Mouse (Mus musculus) heart, embryonic 14.5 days (tissue): ENCODE measurements around the gene Kcnk13. TPM values are rescaled to one million over a fixed set of nuclear protein-coding genes. Genes with fewer than 3 reads are reported as not detected.
A peak's percentile ranks its signal among the peaks of the same experiment; 100 is the strongest.

Experiments used
- ATAC-seq: fragments of 200-750 bp; cut with Nextera tagmentation; 2 replicates; pipeline ENCODE4 v1.8.0; 2017; ENCODE audit warnings: low read depth, moderate TSS enrichment; ENCODE audit not compliant: insufficient number of reproducible peaks, insufficient read depth, low FRiP score
- H3K27ac ChIP-seq, 2 experiments: fragments of 200-500 bp in 1 of 2; fragments of 300-500 bp in 1 of 2; sonication (generic) in 1 of 2; replicated peaks in 1 of 2; 2 replicates each; pipeline ENCODE4 v1.5.1; 2012 to 2014; ENCODE audit warnings: low read depth in 2 of 2, low read length in 2 of 2, control low read depth in 1 of 2, mild to moderate bottlenecking in 1 of 2, mixed read lengths in 1 of 2; ENCODE audit not compliant: control insufficient read depth in 1 of 2, insufficient read depth in 1 of 2
- H3K27me3 ChIP-seq: fragments of 300-500 bp; sonication (generic); 2 replicates; pipeline ENCODE4 v1.6.1; 2014; ENCODE audit warnings: mild to moderate bottlenecking, low read length, control low read depth; ENCODE audit not compliant: control insufficient read depth, insufficient read depth
- H3K36me3 ChIP-seq: fragments of 300-500 bp; sonication (generic); 2 replicates; pipeline ENCODE4 v1.6.1; 2014; ENCODE audit warnings: mild to moderate bottlenecking, control low read depth, low read length, mixed read lengths; ENCODE audit not compliant: control insufficient read depth, insufficient read depth
- H3K4me1 ChIP-seq, 2 experiments: fragments of 200-500 bp in 1 of 2; fragments of 300-500 bp in 1 of 2; sonication (generic) in 1 of 2; 2 replicates each; pipeline ENCODE4 v1.6.1; 2012 to 2014; ENCODE audit warnings: low read length in 2 of 2, control low read depth in 1 of 2, mixed read lengths in 1 of 2; ENCODE audit not compliant: control insufficient read depth in 2 of 2, insufficient read depth in 2 of 2
- H3K4me2 ChIP-seq: fragments of 300-500 bp; sonication (generic); 2 replicates; pipeline ENCODE4 v1.6.1; 2014; ENCODE audit warnings: mild to moderate bottlenecking, low read length
- H3K4me3 ChIP-seq, 2 experiments: fragments of 200-500 bp in 1 of 2; fragments of 300-500 bp in 1 of 2; sonication (generic) in 1 of 2; 2 replicates each; pipeline ENCODE4 v1.5.1; 2012 to 2014; ENCODE audit warnings: low read length in 2 of 2, mild to moderate bottlenecking in 2 of 2, control low read depth in 1 of 2, low read depth in 1 of 2, moderate library complexity in 1 of 2; ENCODE audit not compliant: control insufficient read depth in 1 of 2, insufficient read depth in 1 of 2
- H3K9ac ChIP-seq: fragments of 300-500 bp; sonication (generic); 2 replicates; pipeline ENCODE4 v1.6.1; 2014; ENCODE audit warnings: mild to moderate bottlenecking, low read length
- H3K9me3 ChIP-seq: fragments of 300-500 bp; sonication (generic); 2 replicates; pipeline ENCODE4 v1.6.1; 2016; ENCODE audit warnings: low read length, control low read depth; ENCODE audit not compliant: control insufficient read depth
- WGBS: fragments of 180-500 bp; shearing (Covaris S2); extraction: QIAGEN DNeasy Blood & Tissue Kit; methylation state at CpG from one replicate; pipeline ENCODE4 v1.1.7; 2014; 5-methylcytosine and 5-hydroxymethylcytosine counted together
- polyA plus RNA-seq: library from polyadenylated mRNA; unstranded; fragments of >200 nt; fragmentation: Nextera tagmentation; extraction: Ambion mirVana; gene quantifications from 2 replicates; pipeline ENCODE4 v1.2.1, GENCODE M21; 2014

The Kcnk13 gene
- polyA plus RNA-seq, 1 experiment from 2014 or later: 0.08 TPM

DNA sequence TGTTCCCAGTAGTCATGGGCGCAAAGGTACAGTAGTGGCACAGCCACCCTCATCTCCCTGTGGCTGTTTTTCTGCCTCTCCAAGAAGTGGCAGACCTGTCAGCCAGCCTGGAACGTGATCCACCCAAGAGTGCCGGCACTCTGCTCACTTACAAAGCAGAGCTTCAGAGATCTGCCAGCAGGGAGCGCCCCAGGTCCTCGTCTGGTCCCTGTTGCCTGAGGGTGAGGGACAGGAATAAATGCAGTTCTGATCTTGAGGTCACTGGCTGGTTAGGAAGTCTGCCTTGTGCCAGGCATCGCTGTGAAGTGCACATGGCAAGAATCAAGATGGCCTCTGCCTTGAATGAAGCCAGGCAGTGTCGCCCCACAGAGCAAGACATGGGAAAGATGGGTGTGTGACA is 11.4 kb upstream of the Kcnk13 start:
- Histone ChIP-seq H3K27ac (no peak overlapping the region), H3K4me2 (no peak overlapping the region), H3K9ac (no peak overlapping the region), H3K36me3 (peaks cover 11% of the 10 kb centered on the region), H3K4me1 (peaks cover 0 to 2% of the 10 kb centered on the region in 2 experiments; a peak in 1 of 4 replicates), H3K9me3 (no peaks in the 10 kb centered on the region), H3K4me3 (no peak overlapping the region), H3K27me3 (no peaks in the 10 kb centered on the region)
- ATAC-seq: no peak
- 56% methylated on average over 7 of the region's 7 CpGs for WGBS

DNA sequence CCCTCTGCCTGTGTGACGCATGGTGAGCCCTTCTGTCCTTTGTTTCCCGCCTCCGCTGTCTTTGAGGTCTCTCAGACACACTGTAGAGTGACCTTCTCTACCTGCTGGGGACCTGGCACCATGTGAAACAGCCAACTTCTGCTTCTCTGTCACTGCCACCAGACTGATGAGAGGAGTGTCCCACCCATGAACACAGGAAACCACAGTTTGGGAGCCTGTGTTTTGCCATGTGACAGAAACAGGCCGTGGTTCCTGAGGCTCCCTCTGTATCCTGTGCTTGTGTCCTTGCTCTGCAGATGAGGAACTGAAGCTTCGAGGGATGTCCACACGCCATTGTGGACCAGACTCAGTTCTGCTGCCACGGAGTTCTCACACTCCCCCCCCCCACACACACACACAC is 7.9 kb upstream of the Kcnk13 start:
- Histone ChIP-seq H3K9me3 (no peaks in the 10 kb centered on the region), H3K36me3 (peaks cover 7% of the 10 kb centered on the region), H3K4me2 (no peak overlapping the region), H3K4me3 (no peak overlapping the region), H3K27me3 (0 out of 2 replicates have a peak, but pooled peaks cover 7% of the 10 kb centered on the region), H3K9ac (no peak overlapping the region), H3K4me1 (peaks cover 3 to 4% of the 10 kb centered on the region in 2 experiments; a peak in 1 of 4 replicates), H3K27ac (no peak overlapping the region)
- ATAC-seq: no peak
- 78% methylated on average over 7 of the region's 7 CpGs for whole genome bisulfite sequencing

DNA sequence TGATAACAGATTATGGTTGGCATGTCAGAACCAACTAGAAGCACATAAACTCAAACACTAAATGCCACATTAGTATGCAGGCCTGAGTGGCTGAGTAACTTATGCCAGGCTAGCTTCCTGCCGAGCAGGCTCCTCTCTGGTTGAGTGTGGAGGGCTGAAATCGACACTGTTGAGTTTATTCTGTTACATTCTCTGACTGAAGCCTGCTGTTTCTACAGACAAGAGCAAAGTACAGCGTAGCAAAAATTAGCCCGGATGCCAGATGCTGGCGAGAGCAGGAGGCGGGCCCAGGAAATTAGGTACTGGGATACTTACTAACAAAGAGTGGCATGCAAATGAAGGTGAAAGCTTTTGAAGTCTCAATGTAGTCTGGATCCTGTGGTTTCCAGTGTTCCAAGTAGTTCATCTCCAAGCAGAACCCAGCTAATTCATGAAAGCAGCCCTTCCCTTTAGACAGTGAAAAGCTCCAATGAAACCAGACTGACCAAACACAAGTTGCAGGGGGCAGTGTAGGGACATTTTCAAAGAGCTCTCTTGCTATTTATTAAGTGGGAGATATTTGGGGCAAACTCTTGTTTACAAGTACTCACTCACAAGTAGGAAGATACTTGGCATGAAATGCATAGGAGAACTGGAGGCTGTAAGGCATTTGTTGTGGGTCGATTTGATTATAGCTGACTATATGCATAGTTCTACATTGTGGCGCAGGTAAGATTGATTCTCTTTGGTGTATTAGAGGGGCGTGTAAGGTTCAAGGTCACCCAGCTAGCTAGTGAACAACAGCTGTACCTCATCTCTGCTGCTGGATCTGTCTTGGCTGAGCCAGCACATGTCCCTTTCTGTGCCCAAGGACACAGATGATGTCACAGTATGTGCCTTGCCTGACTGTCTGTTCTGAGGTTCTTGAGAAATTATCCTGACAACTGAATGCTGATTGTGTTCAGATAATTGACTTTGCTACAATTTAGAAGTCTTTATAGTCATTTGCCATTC is 5.9 kb upstream of the Kcnk13 start:
- H3K9ac ChIP-seq: no peak overlapping the region
- ATAC-seq: no peak
- no peak overlapping the region for H3K4me2 ChIP-seq
- peaks cover 7% of the 10 kb centered on the region for H3K36me3 ChIP-seq
- H3K4me1 ChIP-seq: peaks cover 2 to 3% of the 10 kb centered on the region in 2 experiments; a peak in 1 of 4 replicates
- no peak overlapping the region for H3K4me3 ChIP-seq
- WGBS: 77% methylated on average over 9 of the region's 9 CpGs
- H3K27me3 ChIP-seq: peaks cover 11% of the 10 kb centered on the region
- H3K27ac ChIP-seq: no peak overlapping the region
- H3K9me3 ChIP-seq: no peaks in the 10 kb centered on the region

DNA sequence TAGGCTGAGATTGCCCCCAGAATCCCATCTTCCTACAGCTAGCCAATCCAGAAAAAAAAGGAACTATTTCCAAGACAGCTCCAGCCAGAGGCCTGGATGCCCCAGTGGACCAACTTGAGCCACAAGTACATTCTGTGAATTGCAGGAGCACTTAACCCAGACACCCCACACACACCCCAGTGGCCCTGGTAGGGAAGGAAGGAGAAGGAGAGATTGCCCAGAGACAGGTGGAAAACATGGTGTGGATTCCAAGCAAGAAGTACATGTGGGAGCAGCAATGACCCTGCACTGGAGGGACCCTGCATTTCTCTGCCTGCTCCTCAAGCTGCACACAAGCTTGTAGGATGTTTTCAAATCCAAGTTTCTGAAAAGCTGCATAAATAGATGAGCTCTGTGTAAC is 5.0 kb upstream of the Kcnk13 start:
- Histone ChIP-seq H3K27ac (no peak overlapping the region), H3K9me3 (no peaks in the 10 kb centered on the region), H3K4me1 (peaks cover 2 to 3% of the 10 kb centered on the region in 2 experiments; a peak in 1 of 4 replicates), H3K4me3 (no peak overlapping the region), H3K9ac (no peak overlapping the region), H3K27me3 (peaks cover 20% of the 10 kb centered on the region), H3K36me3 (peaks cover 7% of the 10 kb centered on the region), H3K4me2 (no peak overlapping the region)
- ATAC-seq: no peak

DNA sequence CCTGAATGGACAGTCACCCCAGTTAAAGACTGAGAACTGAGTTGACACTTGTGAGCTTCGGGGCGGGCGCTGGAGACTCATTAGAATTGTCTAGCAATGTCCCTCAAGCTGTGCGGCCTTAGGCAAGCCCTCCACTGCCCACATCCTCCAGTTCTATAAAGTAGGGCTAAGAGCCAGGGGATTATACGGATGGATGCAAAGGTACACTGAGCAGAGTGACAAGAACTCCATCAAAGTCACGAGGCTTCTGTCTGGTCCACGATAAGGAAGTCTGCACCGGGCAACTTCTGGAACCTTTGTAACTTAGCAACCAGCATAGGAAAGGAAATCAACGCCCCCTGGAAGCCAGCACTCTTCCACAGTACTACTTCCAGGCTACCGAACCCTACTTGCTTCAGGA is 4.4 kb upstream of the Kcnk13 start:
- H3K36me3 ChIP-seq: peaks cover 7% of the 10 kb centered on the region
- H3K9me3 ChIP-seq: no peaks in the 10 kb centered on the region
- peaks cover 27% of the 10 kb centered on the region for H3K27me3 ChIP-seq
- H3K4me2 ChIP-seq: no peak overlapping the region
- 16% methylated on average over 10 of the region's 10 CpGs for WGBS
- H3K9ac ChIP-seq: no peak overlapping the region
- H3K4me1 ChIP-seq: peaks cover 2 to 9% of the 10 kb centered on the region in 2 experiments; a peak in 3 of 4 replicates
- no peak for ATAC-seq
- H3K27ac ChIP-seq: no peak overlapping the region
- H3K4me3 ChIP-seq: no peak overlapping the region

DNA sequence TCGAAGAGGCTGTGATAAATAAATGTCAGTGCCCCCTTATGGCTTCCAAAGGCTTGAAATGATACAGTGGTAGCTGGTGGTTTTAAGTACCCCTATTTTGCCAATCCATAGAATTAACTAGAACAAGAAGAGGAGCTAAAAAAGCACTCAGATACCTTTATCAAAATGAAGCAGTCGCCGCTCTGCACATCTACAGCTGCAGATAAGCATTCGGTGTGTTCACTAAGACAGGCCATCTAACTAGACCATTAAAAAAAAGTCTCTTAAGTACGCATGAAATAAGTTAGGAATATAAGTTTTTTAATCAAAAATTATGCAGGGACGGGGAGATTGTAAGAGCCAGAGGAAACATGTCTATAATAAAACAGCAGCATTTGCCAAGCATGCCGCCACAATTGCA is 3.6 kb upstream of the Kcnk13 start:
- Histone ChIP-seq H3K27me3 (peaks cover 34% of the 10 kb centered on the region), H3K36me3 (peaks cover under 1% of the 10 kb centered on the region), H3K4me1 (peaks cover 2 to 16% of the 10 kb centered on the region in 2 experiments; a peak in 3 of 4 replicates), H3K27ac (no peak overlapping the region), H3K9me3 (no peaks in the 10 kb centered on the region), H3K9ac (no peak overlapping the region), H3K4me2 (no peak overlapping the region), H3K4me3 (no peak overlapping the region)
- 68% methylated on average over 7 of the region's 7 CpGs for WGBS
- ATAC-seq: no peak

DNA sequence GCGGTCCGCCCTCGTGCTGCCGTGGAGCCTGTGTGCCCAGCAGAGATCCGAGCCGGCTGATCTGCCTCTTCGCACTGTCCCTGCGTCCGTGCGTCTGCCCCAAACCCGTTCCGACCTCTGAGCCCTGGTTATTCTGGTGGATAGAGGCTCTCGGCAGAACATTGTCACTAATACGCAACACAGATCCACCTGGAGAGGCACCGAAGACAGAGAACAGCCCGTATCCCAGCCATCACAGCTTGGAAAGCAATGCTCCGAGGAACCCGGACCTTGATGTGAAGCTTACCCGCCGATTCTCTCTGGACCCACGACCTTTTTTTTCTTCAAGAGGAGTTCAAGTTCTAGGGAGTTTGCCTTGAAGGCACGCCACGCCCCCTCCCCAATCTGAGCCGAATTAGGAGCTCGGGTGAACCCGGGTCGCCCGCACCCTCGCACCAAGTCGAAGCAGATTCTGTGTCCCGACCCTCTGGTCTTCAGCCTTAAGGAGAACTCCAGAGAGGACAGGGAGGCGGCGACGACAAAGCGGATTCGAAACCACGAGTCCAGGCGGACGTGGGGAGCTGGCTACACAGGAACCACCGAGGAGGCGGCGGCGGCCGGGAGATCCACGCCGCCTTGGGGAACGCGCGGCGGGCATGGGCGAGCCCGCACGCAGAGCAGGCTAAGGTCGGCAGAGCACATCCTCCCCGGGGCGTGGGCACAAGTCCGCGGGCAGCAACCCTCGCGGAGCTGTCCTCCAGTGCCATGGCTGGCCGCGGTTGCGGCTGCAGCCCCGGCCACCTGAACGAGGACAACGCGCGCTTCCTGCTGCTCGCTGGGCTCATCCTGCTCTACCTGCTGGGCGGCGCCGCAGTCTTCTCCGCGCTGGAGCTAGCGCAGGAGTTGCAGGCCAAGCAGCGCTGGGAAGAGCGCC is 1.2 kb downstream of the Kcnk13 start:
- H3K27me3 ChIP-seq: peaks cover 79% of the 10 kb centered on the region
- ATAC-seq: no peak
- under 1% methylated on average over 77 of the region's 77 CpGs for WGBS
- peaks cover 0 to 23% of the 10 kb centered on the region in 2 experiments; a peak in 3 of 4 replicates for H3K4me1 ChIP-seq
- peak overlapping the region; percentile 95 for H3K4me2 ChIP-seq
- no peaks in the 10 kb centered on the region for H3K36me3 ChIP-seq
- no peak overlapping the region for H3K27ac ChIP-seq
- H3K9me3 ChIP-seq: no peaks in the 10 kb centered on the region
- H3K4me3 ChIP-seq: peak overlapping the region; percentile 48 to 56
- peak overlapping the region; percentile 57 for H3K9ac ChIP-seq
